Mouse (Mus musculus): ENCODE measurements at regions not wholly inside any gene's neighbourhood (a gene's known extent, or its start where the extent isn't known, plus 50 kb on each side); places are given as distances from the start of the nearest gene placed in this dataset.

- Histone ChIP-seq H3K9me3 (ENCODE audit: control insufficient read depth, low read length) (no peaks in the 10 kb centered on the region), H3K36me3 (ENCODE audit: control insufficient read depth, insufficient read depth, low read length) (no peaks in the 10 kb centered on the region), H3K4me2 (ENCODE audit: low read depth) (no peak overlapping the region), H3K9ac (ENCODE audit: low read length) (no peak overlapping the region), H3K27me3 (ENCODE audit: control insufficient read depth, insufficient read depth, low read length) (no peaks in the 10 kb centered on the region), H3K27ac (ENCODE audit: low read depth, low read length) (no peak overlapping the region), H3K4me3 (ENCODE audit: low read depth, low read length) (no peak overlapping the region), H3K4me1 (ENCODE audit: control insufficient read depth, insufficient read depth, low read length) (no peaks in the 10 kb centered on the region)
- DNase-seq (ENCODE audit: low spot score) (no peak), ATAC-seq (ENCODE audit: insufficient read depth, low FRiP score, low TSS enrichment) (no peak)
Observed at GRCm38 (mm10) chr6:140953256-140953655, 224.2 kb downstream of the Gm11077 start.

GRCm38 (mm10) chr6:140953721-140954120 lies 224.6 kb downstream of the Gm11077 start:
- DNase-seq (ENCODE audit: low spot score) (no peak), ATAC-seq (ENCODE audit: insufficient read depth, low FRiP score, low TSS enrichment) (no peak)
- 95% methylated on average over 1 of the region's 1 CpGs for WGBS
- Histone ChIP-seq H3K9me3 (ENCODE audit: control insufficient read depth, low read length) (no peaks in the 10 kb centered on the region), H3K9ac (ENCODE audit: low read length) (no peak overlapping the region), H3K36me3 (ENCODE audit: control insufficient read depth, insufficient read depth, low read length) (no peaks in the 10 kb centered on the region), H3K4me1 (ENCODE audit: control insufficient read depth, insufficient read depth, low read length) (no peaks in the 10 kb centered on the region), H3K27me3 (ENCODE audit: control insufficient read depth, insufficient read depth, low read length) (no peaks in the 10 kb centered on the region), H3K4me2 (ENCODE audit: low read depth) (no peak overlapping the region), H3K27ac (ENCODE audit: low read depth, low read length) (no peak overlapping the region), H3K4me3 (ENCODE audit: low read depth, low read length) (no peak overlapping the region)

- ATAC-seq (ENCODE audit: insufficient read depth, low FRiP score, low TSS enrichment) (no peak), DNase-seq (ENCODE audit: low spot score) (no peak)
- no peak overlapping the region for H3K4me3 ChIP-seq (ENCODE audit: low read depth, low read length)
- 71% methylated on average over 13 of the region's 13 CpGs for WGBS
- H3K4me2 ChIP-seq (ENCODE audit: low read depth) = no peak overlapping the region
- no peaks in the 10 kb centered on the region for H3K4me1 ChIP-seq (ENCODE audit: control insufficient read depth, insufficient read depth, low read length)
- H3K9me3 ChIP-seq (ENCODE audit: control insufficient read depth, low read length) = no peaks in the 10 kb centered on the region
- no peak overlapping the region for H3K27ac ChIP-seq (ENCODE audit: low read depth, low read length)
- no peaks in the 10 kb centered on the region for H3K27me3 ChIP-seq (ENCODE audit: control insufficient read depth, insufficient read depth, low read length)
- no peaks in the 10 kb centered on the region for H3K36me3 ChIP-seq (ENCODE audit: control insufficient read depth, insufficient read depth, low read length)
- H3K9ac ChIP-seq (ENCODE audit: low read length) = no peak overlapping the region
Observed at GRCm38 (mm10) chr6:140955751-140956521, 226.9 kb downstream of the Gm11077 start.

- no peak for ATAC-seq (ENCODE audit: insufficient read depth, low FRiP score, low TSS enrichment)
- no peaks in the 10 kb centered on the region for H3K27me3 ChIP-seq (ENCODE audit: control insufficient read depth, insufficient read depth, low read length)
- no peaks in the 10 kb centered on the region for H3K36me3 ChIP-seq (ENCODE audit: control insufficient read depth, insufficient read depth, low read length)
- no peak overlapping the region for H3K4me2 ChIP-seq (ENCODE audit: low read depth)
- WGBS = 92% methylated on average over 4 of the region's 4 CpGs
- no peak overlapping the region for H3K4me3 ChIP-seq (ENCODE audit: low read depth, low read length)
- no peak overlapping the region for H3K9ac ChIP-seq (ENCODE audit: low read length)
- no peaks in the 10 kb centered on the region for H3K4me1 ChIP-seq (ENCODE audit: control insufficient read depth, insufficient read depth, low read length)
- DNase-seq (ENCODE audit: low spot score) = no peak
- no peaks in the 10 kb centered on the region for H3K9me3 ChIP-seq (ENCODE audit: control insufficient read depth, low read length)
- H3K27ac ChIP-seq (ENCODE audit: low read depth, low read length) = no peak overlapping the region
Observed at GRCm38 (mm10) chr6:140956522-140956863, 227.4 kb downstream of the Gm11077 start.

- no peaks in the 10 kb centered on the region for H3K36me3 ChIP-seq (ENCODE audit: control insufficient read depth, insufficient read depth, low read length)
- DNase-seq (ENCODE audit: low spot score) (no peak), ATAC-seq (ENCODE audit: insufficient read depth, low FRiP score, low TSS enrichment) (peak; percentile 35; the same call in 1 of the 2 replicates)
- no peaks in the 10 kb centered on the region for H3K27me3 ChIP-seq (ENCODE audit: control insufficient read depth, insufficient read depth, low read length)
- no peak overlapping the region for H3K27ac ChIP-seq (ENCODE audit: low read depth, low read length)
- H3K4me2 ChIP-seq (ENCODE audit: low read depth) = no peak overlapping the region
- no peak overlapping the region for H3K9ac ChIP-seq (ENCODE audit: low read length)
- no peaks in the 10 kb centered on the region for H3K4me1 ChIP-seq (ENCODE audit: control insufficient read depth, insufficient read depth, low read length)
- H3K9me3 ChIP-seq (ENCODE audit: control insufficient read depth, low read length) = no peaks in the 10 kb centered on the region
- H3K4me3 ChIP-seq (ENCODE audit: low read depth, low read length) = no peak overlapping the region
- 66% methylated on average over 11 of the region's 11 CpGs for WGBS
Observed at GRCm38 (mm10) chr6:140961987-140962386, 232.9 kb downstream of the Gm11077 start.

- Histone ChIP-seq H3K9me3 (ENCODE audit: control insufficient read depth, low read length) (no peaks in the 10 kb centered on the region), H3K27me3 (ENCODE audit: control insufficient read depth, insufficient read depth, low read length) (no peaks in the 10 kb centered on the region), H3K36me3 (ENCODE audit: control insufficient read depth, insufficient read depth, low read length) (no peaks in the 10 kb centered on the region), H3K9ac (ENCODE audit: low read length) (no peak overlapping the region), H3K27ac (ENCODE audit: low read depth, low read length) (no peak overlapping the region), H3K4me1 (ENCODE audit: control insufficient read depth, insufficient read depth, low read length) (no peaks in the 10 kb centered on the region), H3K4me2 (ENCODE audit: low read depth) (no peak overlapping the region), H3K4me3 (ENCODE audit: low read depth, low read length) (no peak overlapping the region)
- DNase-seq (ENCODE audit: low spot score) = peak; percentile 27
- ATAC-seq (ENCODE audit: insufficient read depth, low FRiP score, low TSS enrichment) = peak; percentile 46
- 40% methylated on average over 4 of the region's 4 CpGs for WGBS
Observed at GRCm38 (mm10) chr6:140962563-140962962, 233.5 kb downstream of the Gm11077 start.

- WGBS = 78% methylated on average over 6 of the region's 6 CpGs
Observed at GRCm38 (mm10) chr6:140973732-140974131, 244.6 kb downstream of the Gm11077 start.

GRCm38 (mm10) chr6:140976989-140977388 lies 247.9 kb downstream of the Gm11077 start:
- 87% methylated on average over 5 of the region's 5 CpGs for WGBS
- H3K4me2 ChIP-seq (ENCODE audit: low read depth) = no peak overlapping the region
- no peak overlapping the region for H3K27ac ChIP-seq (ENCODE audit: low read depth, low read length)
- no peaks in the 10 kb centered on the region for H3K36me3 ChIP-seq (ENCODE audit: control insufficient read depth, insufficient read depth, low read length)
- H3K27me3 ChIP-seq (ENCODE audit: control insufficient read depth, insufficient read depth, low read length) = no peaks in the 10 kb centered on the region
- H3K9me3 ChIP-seq (ENCODE audit: control insufficient read depth, low read length) = no peaks in the 10 kb centered on the region
- H3K9ac ChIP-seq (ENCODE audit: low read length) = no peak overlapping the region
- DNase-seq (ENCODE audit: low spot score) (no peak), ATAC-seq (ENCODE audit: insufficient read depth, low FRiP score, low TSS enrichment) (no peak)
- no peak overlapping the region for H3K4me3 ChIP-seq (ENCODE audit: low read depth, low read length)
- no peaks in the 10 kb centered on the region for H3K4me1 ChIP-seq (ENCODE audit: control insufficient read depth, insufficient read depth, low read length)

More at GRCm38 (mm10) chr6:140973732-140974131, 244.6 kb downstream of the Gm11077 start:
- Histone ChIP-seq H3K4me1 (ENCODE audit: control insufficient read depth, insufficient read depth, low read length) (no peaks in the 10 kb centered on the region), H3K27me3 (ENCODE audit: control insufficient read depth, insufficient read depth, low read length) (no peaks in the 10 kb centered on the region), H3K4me3 (ENCODE audit: low read depth, low read length) (no peak overlapping the region), H3K4me2 (ENCODE audit: low read depth) (no peak overlapping the region), H3K9ac (ENCODE audit: low read length) (no peak overlapping the region), H3K27ac (ENCODE audit: low read depth, low read length) (no peak overlapping the region), H3K9me3 (ENCODE audit: control insufficient read depth, low read length) (no peaks in the 10 kb centered on the region), H3K36me3 (ENCODE audit: control insufficient read depth, insufficient read depth, low read length) (no peaks in the 10 kb centered on the region)
- ATAC-seq (ENCODE audit: insufficient read depth, low FRiP score, low TSS enrichment) = no peak
- DNase-seq (ENCODE audit: low spot score) = no peak

GRCm38 (mm10) chr6:140983610-140984009 lies 254.5 kb downstream of the Gm11077 start:
- H3K9ac ChIP-seq (ENCODE audit: low read length) = no peak overlapping the region
- ATAC-seq (ENCODE audit: insufficient read depth, low FRiP score, low TSS enrichment) = no peak
- H3K9me3 ChIP-seq (ENCODE audit: control insufficient read depth, low read length) = no peaks in the 10 kb centered on the region
- H3K4me2 ChIP-seq (ENCODE audit: low read depth) = no peak overlapping the region
- H3K4me3 ChIP-seq (ENCODE audit: low read depth, low read length) = no peak overlapping the region
- DNase-seq (ENCODE audit: low spot score) = no peak
- H3K27ac ChIP-seq (ENCODE audit: low read depth, low read length) = no peak overlapping the region
- H3K4me1 ChIP-seq (ENCODE audit: control insufficient read depth, insufficient read depth, low read length) = no peaks in the 10 kb centered on the region
- H3K27me3 ChIP-seq (ENCODE audit: control insufficient read depth, insufficient read depth, low read length) = no peaks in the 10 kb centered on the region
- H3K36me3 ChIP-seq (ENCODE audit: control insufficient read depth, insufficient read depth, low read length) = no peaks in the 10 kb centered on the region
- WGBS = 92% methylated on average over 8 of the region's 8 CpGs
